Mouse (Mus musculus): ENCODE measurements around the gene Phlpp1.

GRCm38 (mm10) chr1:106139137-106139536 is 32.4 kb upstream of the Phlpp1 start:
- no peak for TF ChIP-seq POLR2A (IDR thresholded peaks at IDR 0.05; ENCODE audit: borderline replicate concordance, extremely low read depth, low read depth, low read length)
- TF ChIP-seq CTCF (IDR thresholded peaks at IDR 0.05; ENCODE audit: insufficient read depth, low read length), result no peak

Measured in lung, adult 2 months (tissue).